20 mouse cellular contexts compared by ENCODE assay signal in genomic region chr5:5189590-5189989, GRCm38 (mm10).
DNase-seq lines count a peak whose midpoint lies in the region; ATAC-seq lines count a peak whose summit lies in the region.
"Had no signal": no experiment of that assay in that cellular context is flagged by ENCODE, and none has a peak within 500 bp of the region (broad histone marks: within the 10 kb centered on the region; RNA-seq: fewer than 3 reads in every experiment).

No protein-coding gene starts in this region.

- H3K9ac ChIP-seq in lung, embryonic 16.5 days (ENCODE audit: low read length): no peak overlapping the region
- peak overlapping the region; percentile 31; the same call in 1 of the 2 replicates for H3K9ac ChIP-seq in liver, embryonic 16.5 days (ENCODE audit: low read depth, low read length)
- H3K9ac ChIP-seq: embryonic facial prominence, embryonic 12.5 days; forebrain, embryonic 15.5 days; hindbrain, embryonic 12.5 days; limb, embryonic 13.5 days; lung, embryonic 15.5 days had no signal

- 0% methylated on average over 1 of the region's 1 CpGs for WGBS in lung, embryonic 16.5 days
- WGBS in liver, embryonic 16.5 days (ENCODE audit: insufficient replicate concordance): 0% methylated on average over 1 of the region's 1 CpGs

- no peak for DNase-seq in lung, postnatal 14 days
- no peak for DNase-seq in right cerebral cortex, postnatal 10 days (ENCODE audit: low spot score in 2 of 2)
- no peak for DNase-seq in adrenal gland, postnatal 36 days
- no peak for DNase-seq in layer of hippocampus, postnatal 25 days (ENCODE audit: extremely low spot score in 1 of 2, low spot score in 1 of 2)
- DNase-seq: adrenal gland, adult 2 months; cerebellum, adult 9-10 months; gastrocnemius, postnatal 25 days; kidney, adult 9 months; kidney, postnatal 4 days; layer of hippocampus, adult 9-11 months; thymus, postnatal 25 days had no signal

- peaks cover 12% of the 10 kb centered on the region; the same call in 1 of the 2 replicates for H3K4me1 ChIP-seq in lung, embryonic 16.5 days (replicated peaks; ENCODE audit: control insufficient read depth, insufficient read depth, low read length)
- H3K4me1 ChIP-seq in liver, embryonic 16.5 days (ENCODE audit: control insufficient read depth, low read depth, low read length): peaks cover 30% of the 10 kb centered on the region
- H3K4me1 ChIP-seq: embryonic facial prominence, embryonic 12.5 days; hindbrain, embryonic 12.5 days; limb, embryonic 13.5 days had no signal

- no peak overlapping the region for H3K27ac ChIP-seq in lung, embryonic 16.5 days (ENCODE audit: low read length)
- H3K27ac ChIP-seq in liver, embryonic 16.5 days (ENCODE audit: low read length): peak overlapping the region; percentile 87
- H3K27ac ChIP-seq: embryonic facial prominence, embryonic 12.5 days; forebrain, embryonic 15.5 days; hindbrain, embryonic 12.5 days; limb, embryonic 13.5 days; lung, embryonic 15.5 days had no signal

- ATAC-seq in lung, embryonic 16.5 days (ENCODE audit: low read depth): 0 out of 2 replicates have a peak, but pooled peaks have one; percentile 20
- peak; percentile 64 for ATAC-seq in erythroid progenitor cell, adult 5-6 weeks (replicated peaks; ENCODE audit: low FRiP score, poor library complexity, severe bottlenecking)
- ATAC-seq in liver, embryonic 16.5 days (ENCODE audit: low read depth): peak; percentile 75
- ATAC-seq: forebrain, embryonic 15.5 days had no signal

- no peak overlapping the region for H3K4me2 ChIP-seq in lung, embryonic 16.5 days (ENCODE audit: low read depth, low read length)
- H3K4me2 ChIP-seq in liver, embryonic 16.5 days (ENCODE audit: low read depth, low read length): peak overlapping the region; percentile 36; the same call in 1 of the 2 replicates
- H3K4me2 ChIP-seq: embryonic facial prominence, embryonic 12.5 days; forebrain, embryonic 15.5 days; hindbrain, embryonic 12.5 days; limb, embryonic 13.5 days; lung, embryonic 15.5 days; midbrain, embryonic 11.5 days had no signal

- no peak overlapping the region for H3K4me3 ChIP-seq in lung, embryonic 16.5 days (ENCODE audit: low read length)
- no peak overlapping the region for H3K4me3 ChIP-seq in liver, embryonic 16.5 days (ENCODE audit: low read depth, low read length)
- H3K4me3 ChIP-seq: embryonic facial prominence, embryonic 12.5 days; forebrain, embryonic 15.5 days; hindbrain, embryonic 12.5 days; limb, embryonic 13.5 days; lung, embryonic 15.5 days had no signal

- no peaks in the 10 kb centered on the region for H3K9me3 ChIP-seq in lung, embryonic 16.5 days (ENCODE audit: control insufficient read depth, low read length)
- no peaks in the 10 kb centered on the region for H3K9me3 ChIP-seq in liver, embryonic 16.5 days (replicated peaks; ENCODE audit: control insufficient read depth, low read length)
- H3K9me3 ChIP-seq: embryonic facial prominence, embryonic 12.5 days; forebrain, embryonic 15.5 days; hindbrain, embryonic 12.5 days; limb, embryonic 13.5 days; lung, embryonic 15.5 days had no signal

- H3K36me3 ChIP-seq in lung, embryonic 16.5 days (ENCODE audit: control insufficient read depth, insufficient read depth, low read length): no peaks in the 10 kb centered on the region
- no peaks in the 10 kb centered on the region for H3K36me3 ChIP-seq in liver, embryonic 16.5 days (ENCODE audit: control insufficient read depth, insufficient read depth)
- H3K36me3 ChIP-seq: embryonic facial prominence, embryonic 12.5 days; forebrain, embryonic 15.5 days; hindbrain, embryonic 12.5 days; limb, embryonic 13.5 days; lung, embryonic 15.5 days had no signal

- no peaks in the 10 kb centered on the region for H3K27me3 ChIP-seq in lung, embryonic 16.5 days (ENCODE audit: control insufficient read depth, insufficient read depth, low read depth, low read length)
- no peaks in the 10 kb centered on the region for H3K27me3 ChIP-seq in liver, embryonic 16.5 days (ENCODE audit: control insufficient read depth, insufficient read depth, low read depth, low read length)
- H3K27me3 ChIP-seq: embryonic facial prominence, embryonic 12.5 days; forebrain, embryonic 15.5 days; hindbrain, embryonic 12.5 days; limb, embryonic 13.5 days; lung, embryonic 15.5 days had no signal

Comparison
In these comparisons a context has a peak if more than half of its experiments do, and no peak if none do; other contexts are left out.
1. ATAC-seq: peak in every context shown above with its lines; median percentile 75 in liver, embryonic 16.5 days; 64 in erythroid progenitor cell, adult 5-6 weeks; 20 in lung, embryonic 16.5 days.